Mouse (Mus musculus) thymus, postnatal 4 days (tissue): ENCODE data around the gene Pwwp2b.

Experiments
- DNase-seq: peaks from one replicate; pipeline ENCODE4 v3.0.0; 2021

Pwwp2b gene

DNA sequence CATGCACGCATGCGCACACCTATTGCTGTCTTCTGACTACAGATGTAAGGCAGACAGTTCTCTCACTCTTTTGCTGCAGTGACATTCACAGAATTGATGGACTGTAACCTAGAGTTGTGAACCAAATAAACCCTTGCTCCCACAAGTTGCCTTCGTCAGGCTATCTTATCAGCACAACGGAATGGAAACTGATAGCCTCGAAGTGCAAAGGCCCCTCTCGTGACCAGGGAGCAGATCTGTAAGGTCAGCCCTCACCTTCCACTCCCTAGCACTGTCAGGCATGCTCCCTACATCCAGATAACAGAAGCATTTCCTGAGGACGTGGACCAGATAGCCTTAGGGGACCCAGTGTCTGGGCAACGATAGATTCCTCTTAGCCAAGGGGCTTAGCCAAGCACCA, 53.2 kb downstream of the Pwwp2b start:
- no peak for DNase-seq

- no peak for DNase-seq
These were observed 54.0 kb downstream of the Pwwp2b start for GRCm38 (mm10) chr7:139302314-139302713.

GRCm38 (mm10) chr7:139303280-139304011, 55.2 kb downstream of the Pwwp2b start:
- peak; percentile 92 for DNase-seq

DNA sequence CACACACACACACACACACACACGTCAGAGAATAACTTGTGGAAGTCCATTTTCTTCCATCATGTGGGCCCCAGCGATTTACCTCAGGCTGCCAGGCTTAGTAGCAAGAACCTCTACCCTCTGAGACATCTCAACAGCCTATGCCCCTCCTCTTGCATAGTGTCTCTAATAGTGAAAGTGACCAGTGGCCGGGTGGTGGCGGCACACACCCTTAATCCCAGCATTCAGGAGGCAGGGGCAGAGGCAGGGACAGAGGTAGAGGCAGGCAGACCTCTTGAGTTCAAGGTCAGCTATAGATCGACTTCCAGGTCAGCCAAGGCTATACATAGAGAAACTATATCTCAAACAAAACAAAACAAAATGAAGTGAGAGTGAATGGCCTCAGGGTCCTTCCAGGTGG, 56.0 kb downstream of the Pwwp2b start:
- no peak for DNase-seq

- no peak for DNase-seq
These were observed 58.8 kb downstream of the Pwwp2b start for GRCm38 (mm10) chr7:139307056-139307455.

DNA sequence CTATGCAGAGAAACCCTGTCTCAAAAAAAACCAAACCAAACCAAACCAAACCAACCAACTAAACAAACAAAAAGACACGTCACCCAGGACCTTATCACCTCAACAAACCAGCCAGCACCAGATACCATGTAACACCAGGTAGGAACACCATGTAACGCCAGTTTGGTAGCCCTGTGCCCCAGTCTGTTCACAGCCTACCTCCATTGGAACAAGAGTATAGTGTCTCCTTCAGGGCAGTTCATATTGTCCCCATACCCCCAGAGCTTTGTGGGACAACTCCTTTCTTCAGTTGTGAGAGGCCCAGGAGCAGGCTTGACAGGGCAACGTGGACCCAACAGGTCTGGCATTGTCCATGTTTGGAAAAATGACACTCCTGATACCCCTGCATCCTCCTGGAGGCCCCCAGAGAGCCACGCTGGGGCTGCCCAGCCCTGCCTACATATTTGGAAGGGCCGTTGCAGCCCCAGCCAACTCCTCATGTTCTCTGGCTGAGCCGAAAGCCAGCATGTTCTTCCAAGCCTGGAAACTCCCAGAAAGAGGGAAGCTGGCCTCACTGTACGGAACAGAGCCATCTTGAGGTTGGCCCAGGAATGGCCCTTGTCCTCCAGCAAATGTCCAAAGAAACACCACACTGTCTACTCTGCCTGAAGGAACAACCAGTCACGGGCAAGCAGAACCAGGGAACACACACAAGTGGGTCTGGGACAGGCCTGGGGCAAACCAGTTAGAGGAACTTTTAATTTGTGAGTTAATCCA, 60.0 kb downstream of the Pwwp2b start:
- no peak for DNase-seq

DNA sequence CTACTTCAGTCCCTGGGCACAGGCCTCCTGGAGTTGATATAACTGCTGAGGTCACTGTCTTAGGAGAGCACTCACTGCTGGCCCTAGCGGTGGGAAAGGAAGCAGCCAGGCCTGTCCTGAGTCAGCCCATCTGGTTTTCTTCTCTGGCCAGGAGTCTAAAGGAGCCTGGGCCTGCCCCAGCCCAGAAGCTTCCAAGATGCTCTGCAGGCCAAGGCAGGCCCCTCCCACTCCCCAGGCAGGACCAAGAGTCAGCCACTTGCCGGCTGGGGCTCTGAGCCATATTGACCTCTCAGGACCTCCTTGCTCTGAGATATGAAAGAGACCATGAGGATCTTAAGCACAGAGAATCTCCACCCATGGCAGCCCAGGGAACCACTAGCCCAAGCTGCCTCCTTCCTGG, 60.8 kb downstream of the Pwwp2b start:
- DNase-seq = no peak

- no peak for DNase-seq
These were observed 62.2 kb downstream of the Pwwp2b start for GRCm38 (mm10) chr7:139310487-139310951.

GRCm38 (mm10) chr7:139312686-139313085, 64.4 kb downstream of the Pwwp2b start:
- no peak for DNase-seq

GRCm38 (mm10) chr7:139313413-139313812, 65.1 kb downstream of the Pwwp2b start:
- no peak for DNase-seq

- no peak for DNase-seq
These were observed 66.4 kb downstream of the Pwwp2b start for GRCm38 (mm10) chr7:139314716-139315115.

DNA sequence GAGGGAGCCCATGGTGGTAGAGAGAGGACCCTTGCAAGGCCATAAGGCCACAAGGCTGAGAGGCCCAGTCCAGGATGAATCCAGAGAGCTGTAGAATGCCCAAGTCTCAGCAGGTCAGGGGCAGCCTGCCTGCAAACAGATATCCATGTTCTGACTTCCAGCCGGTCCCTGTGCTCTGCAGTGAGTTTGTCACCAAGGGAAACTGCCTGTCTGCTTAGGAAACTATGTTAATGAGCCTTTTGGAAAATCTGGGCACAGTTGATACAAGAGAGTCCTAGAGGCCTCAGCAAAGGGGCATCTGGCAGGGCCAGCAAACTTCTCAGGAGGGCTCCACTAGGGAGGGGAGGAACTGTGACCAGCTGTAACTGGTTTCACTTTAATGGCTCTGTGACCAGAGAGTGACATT, 70.7 kb downstream of the Pwwp2b start:
- DNase-seq = no peak
